ENCODE assay signal across 8 mouse cellular contexts in genomic region chr12:71016503-71017241, GRCm38 (mm10). TPM values are rescaled to one million over a fixed set of nuclear protein-coding genes. Genes with fewer than 3 reads are reported as not detected.
DNase-seq lines count a peak whose midpoint lies in the region; ATAC-seq and TF ChIP-seq lines count a peak whose summit lies in the region.

No protein-coding gene starts in this region.

- H3K4me1 ChIP-seq in kidney, adult 2 months (ENCODE audit: control insufficient read depth, insufficient read depth, low read length), result peaks cover 6% of the 10 kb centered on the region; the same call in 1 of the 2 replicates
- H3K4me1 ChIP-seq in lung, embryonic 16.5 days (replicated peaks; ENCODE audit: control insufficient read depth, insufficient read depth, low read length), result peaks cover 19% of the 10 kb centered on the region

- peak overlapping the region; percentile 54 for H3K27ac ChIP-seq in kidney, adult 2 months (ENCODE audit: insufficient read depth, low read depth, low read length)
- peak overlapping the region; percentile 99 for H3K27ac ChIP-seq in lung, embryonic 16.5 days (ENCODE audit: low read length)

- H3K4me3 ChIP-seq in kidney, adult 2 months (ENCODE audit: insufficient read depth, low read depth, low read length), result peak overlapping the region; percentile 78
- peak overlapping the region; percentile 97 for H3K4me3 ChIP-seq in lung, embryonic 16.5 days (ENCODE audit: low read length)

- TF ChIP-seq POLR2A in kidney, adult 2 months (IDR thresholded peaks at IDR 0.05; ENCODE audit: low read depth, low read length), result no peak

- peak overlapping the region; percentile 94 for H3K9ac ChIP-seq in lung, embryonic 16.5 days (ENCODE audit: low read length)

- H3K9me3 ChIP-seq in lung, embryonic 16.5 days (ENCODE audit: control insufficient read depth, low read length), result no peaks in the 10 kb centered on the region

- peaks cover 4% of the 10 kb centered on the region; the same call in 1 of the 2 replicates for H3K36me3 ChIP-seq in kidney, adult 2 months (ENCODE audit: control insufficient read depth, insufficient read depth, low read length)
- H3K36me3 ChIP-seq in lung, embryonic 16.5 days (ENCODE audit: control insufficient read depth, insufficient read depth, low read length), result peaks cover 7% of the 10 kb centered on the region

- no peaks in the 10 kb centered on the region for H3K27me3 ChIP-seq in kidney, adult 2 months (replicated peaks; ENCODE audit: control insufficient read depth, insufficient read depth, low read length)
- no peaks in the 10 kb centered on the region for H3K27me3 ChIP-seq in lung, embryonic 16.5 days (ENCODE audit: control insufficient read depth, insufficient read depth, low read depth, low read length)

- peak overlapping the region; percentile 62 for H3K4me2 ChIP-seq in lung, embryonic 16.5 days (ENCODE audit: low read depth, low read length)

- 5% methylated on average over 78 of the region's 82 CpGs for WGBS in kidney, adult 2 months
- WGBS in lung, embryonic 16.5 days, result under 1% methylated on average over 25 of the region's 82 CpGs

- peak; percentile 27 for ATAC-seq in lung, embryonic 16.5 days (ENCODE audit: low read depth)

- DNase-seq in right cerebral cortex, postnatal 10 days (ENCODE audit: low spot score in 2 of 2), result peak; percentile 35 to 37
- no peak for DNase-seq in right cerebral cortex, adult 2 months (ENCODE audit: low spot score in 2 of 2)
- peak; percentile 39 to 45 for DNase-seq in cerebellum, postnatal 14 days
- DNase-seq in heart, adult 18-20 months, result peak; percentile 67
- peak; percentile 59 for DNase-seq in kidney, adult 2 months
- peak; percentile 47 for DNase-seq in retina, embryonic 14.5 days (ENCODE audit: low spot score)
- DNase-seq in urinary bladder, postnatal 4 days (ENCODE audit: low spot score in 2 of 2), result peak; percentile 53 to 62

- no peak for TF ChIP-seq CTCF in kidney, adult 2 months (conservative IDR thresholded peaks at IDR 0.05; ENCODE audit: insufficient read depth, insufficient read length, low read depth, low read length)

RNA-seq across cellular contexts. Expression of gene Arid4a, which starts 0.9 kb away (rescaled TPM):
- 10 to 100 TPM; 11.1 to 12.2 TPM for total RNA-seq in heart, adult 18-20 months (2021)
- 3.0 and 3.6 TPM in 2 replicates for polyA plus RNA-seq in kidney, adult 2 months (2012; rRNA removed)
- 44.7 and 47.7 TPM in 2 replicates for polyA plus RNA-seq in lung, embryonic 16.5 days (2015; fragmentation: Nextera tagmentation; extraction: Ambion mirVana)

RNA-seq across cellular contexts. Expression of gene Psma3, which starts 42.3 kb away (rescaled TPM):
- total RNA-seq in heart, adult 18-20 months (2021), result 100 to 1,000 TPM; 182 to 184 TPM
- polyA plus RNA-seq in kidney, adult 2 months (2012; rRNA removed), result 21.1 and 44.9 TPM in 2 replicates
- 582 and 594 TPM in 2 replicates for polyA plus RNA-seq in lung, embryonic 16.5 days (2015; fragmentation: Nextera tagmentation; extraction: Ambion mirVana)

Comparison
In these comparisons a context has a peak if more than half of its experiments do, and no peak if none do; other contexts are left out.
1. DNase-seq: peak in right cerebral cortex, postnatal 10 days (2 of 2), cerebellum, postnatal 14 days (2 of 2), heart, adult 18-20 months (2 of 2), kidney, adult 2 months (single experiment), retina, embryonic 14.5 days (single experiment) and urinary bladder, postnatal 4 days (2 of 2); none in right cerebral cortex, adult 2 months (0 of 2).
2. RNA of gene Psma3, which starts 42.3 kb away (polyA plus RNA-seq): 582 to 594 TPM in lung, embryonic 16.5 days; 21.1 to 44.9 TPM in kidney, adult 2 months; every median in the first group is over 10 times any median in the second.